Mouse (Mus musculus) hematopoietic stem cell, adult 5-6 weeks (primary cell): ENCODE measurements around the gene Tmprss13. TPM values are rescaled to one million over a fixed set of nuclear protein-coding genes. Genes with fewer than 3 reads are reported as not detected.
A peak's percentile ranks its signal among the peaks of the same experiment; 100 is the strongest.

ENCODE experiments used
- ATAC-seq, 2 experiments: fragments of 125-278 bp in 1 of 2; replicated peaks in 1 of 2; 2 replicates each; pipeline ENCODE4 v1.8.0; 2016 to 2017; ENCODE audit warnings: inconsistent platforms in 2 of 2, mild to moderate bottlenecking in 2 of 2, moderate number of reproducible peaks in 2 of 2, low read depth in 1 of 2, moderate TSS enrichment in 1 of 2; ENCODE audit not compliant: low FRiP score in 2 of 2, poor library complexity in 2 of 2, severe bottlenecking in 2 of 2, insufficient read depth in 1 of 2, low TSS enrichment in 1 of 2
- total RNA-seq: library from RNA; stranded (forward); fragments of 172-1452, 232-1000 nt; gene quantifications from 2 replicates; pipeline ENCODE4 v1.2.3, GENCODE M21; 2017

Gene Tmprss13
- total RNA-seq, 1 experiment from 2014 or later, result not detected

GRCm38 (mm10) chr9:45321465-45321864 is 2.6 kb downstream of the Tmprss13 start:
- ATAC-seq, result no peak

DNA sequence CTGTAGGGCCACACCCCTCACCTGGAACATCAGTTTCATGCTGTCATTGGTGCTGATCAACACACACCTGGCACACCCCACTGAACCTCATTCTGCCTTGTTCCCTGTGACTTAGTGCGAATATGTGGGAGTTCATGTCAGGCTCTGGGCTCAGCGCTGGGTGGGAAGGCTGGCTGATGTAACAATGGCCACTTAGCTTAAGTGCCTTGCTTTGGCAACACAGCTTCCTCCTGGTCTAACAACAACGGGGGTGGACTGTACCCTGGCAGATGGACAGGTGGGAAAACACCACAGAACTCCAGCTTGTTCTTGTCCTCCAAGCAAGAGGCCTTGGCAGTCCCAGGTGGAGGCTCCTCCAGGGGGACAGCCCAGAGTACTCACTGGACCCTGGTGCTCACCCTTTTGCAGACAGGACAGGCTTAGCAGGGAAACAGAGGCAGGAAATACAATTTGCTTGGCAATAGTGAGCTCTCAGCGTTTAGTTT is 3.1 kb downstream of the Tmprss13 start:
- no peak for ATAC-seq

DNA sequence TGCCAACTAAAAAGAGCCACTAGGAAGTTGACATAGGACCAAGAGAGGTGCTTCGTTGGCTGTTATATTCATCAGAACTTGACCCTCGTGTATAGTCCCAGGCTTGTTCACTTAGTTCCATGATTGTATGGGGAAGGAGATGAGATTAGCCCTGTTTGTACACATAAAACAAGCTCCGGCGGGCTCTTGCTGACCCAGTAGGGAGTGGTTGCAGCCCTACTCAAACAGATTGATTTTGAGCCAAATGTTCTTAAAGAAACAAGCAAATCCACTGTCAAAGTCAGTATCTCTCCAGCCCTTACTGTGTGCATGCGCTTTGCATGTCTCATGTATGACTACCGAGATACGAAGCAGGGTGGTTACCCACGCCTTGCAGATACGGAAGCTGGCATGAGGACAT is 7.5 kb downstream of the Tmprss13 start:
- ATAC-seq, result no peak

GRCm38 (mm10) chr9:45328263-45328662 is 9.4 kb downstream of the Tmprss13 start:
- no peak for ATAC-seq

DNA sequence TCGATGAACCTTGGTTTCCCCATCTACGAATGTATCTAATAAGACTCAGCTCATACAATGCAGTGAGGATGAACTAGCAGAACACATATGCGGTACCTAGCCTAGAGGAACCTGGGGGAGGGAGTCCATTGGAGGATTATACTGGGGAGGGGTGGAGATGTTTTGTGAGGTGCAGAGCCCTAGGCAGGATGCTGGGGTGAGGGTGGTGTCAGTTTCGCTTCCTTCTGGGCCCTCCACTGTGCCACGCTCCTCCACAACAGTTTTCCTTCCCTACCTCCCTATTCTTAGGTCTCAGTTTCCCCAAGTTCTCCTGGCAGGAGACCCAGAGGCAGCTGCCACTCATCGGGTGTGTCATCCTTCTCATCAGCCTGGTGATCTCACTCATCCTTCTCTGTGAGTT is 10.7 kb downstream of the Tmprss13 start:
- no peak for ATAC-seq

DNA sequence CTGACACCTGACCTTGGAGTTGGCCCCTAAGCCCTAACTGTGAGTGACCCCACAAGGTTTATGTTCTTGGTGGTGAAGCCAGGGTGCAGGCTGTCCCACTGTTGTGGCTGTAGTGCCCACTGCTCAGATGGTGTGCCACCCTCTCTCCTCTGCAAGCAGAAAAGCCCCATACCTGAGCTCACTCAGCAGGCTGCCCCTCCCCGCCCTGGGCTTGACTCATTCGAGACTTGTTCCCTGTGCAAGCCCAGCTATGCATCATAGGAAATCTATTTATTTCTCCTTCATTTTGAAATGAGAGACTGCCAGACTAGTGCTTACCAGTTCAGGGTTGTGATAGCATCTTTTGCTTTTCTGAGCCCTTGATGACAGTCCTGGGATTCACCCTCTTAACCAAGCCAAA is 18.5 kb downstream of the Tmprss13 start:
- ATAC-seq, result no peak

- no peak for ATAC-seq
Observed at GRCm38 (mm10) chr9:45343066-45343465, 24.2 kb downstream of the Tmprss13 start.

- ATAC-seq, result peak in 1 of 2 experiments; percentile 60; a peak in 1 of 4 replicates
Observed at GRCm38 (mm10) chr9:45345516-45345915, 26.6 kb downstream of the Tmprss13 start.

- ATAC-seq, result no peak
Observed at GRCm38 (mm10) chr9:45346276-45346675, 27.4 kb downstream of the Tmprss13 start.

DNA sequence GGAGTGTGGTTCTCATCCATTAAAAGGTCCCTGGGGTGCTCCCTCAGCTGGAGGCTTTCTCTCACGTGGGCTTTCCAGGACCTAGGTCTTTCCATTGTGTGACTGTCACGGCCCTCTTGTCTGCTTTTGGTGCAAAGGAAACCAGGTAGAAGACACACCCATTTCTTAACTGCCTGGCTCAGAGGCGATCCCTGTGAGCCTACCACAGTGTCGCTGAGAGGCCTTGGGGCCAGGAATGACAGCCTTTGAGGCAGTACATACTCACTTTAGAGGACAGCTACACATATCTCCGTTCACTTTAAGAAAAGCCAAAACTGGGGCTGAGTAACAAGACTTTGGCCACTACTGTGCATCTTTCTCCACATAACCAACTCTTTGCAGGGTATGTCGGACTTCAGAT is 29.7 kb downstream of the Tmprss13 start:
- no peak for ATAC-seq

DNA sequence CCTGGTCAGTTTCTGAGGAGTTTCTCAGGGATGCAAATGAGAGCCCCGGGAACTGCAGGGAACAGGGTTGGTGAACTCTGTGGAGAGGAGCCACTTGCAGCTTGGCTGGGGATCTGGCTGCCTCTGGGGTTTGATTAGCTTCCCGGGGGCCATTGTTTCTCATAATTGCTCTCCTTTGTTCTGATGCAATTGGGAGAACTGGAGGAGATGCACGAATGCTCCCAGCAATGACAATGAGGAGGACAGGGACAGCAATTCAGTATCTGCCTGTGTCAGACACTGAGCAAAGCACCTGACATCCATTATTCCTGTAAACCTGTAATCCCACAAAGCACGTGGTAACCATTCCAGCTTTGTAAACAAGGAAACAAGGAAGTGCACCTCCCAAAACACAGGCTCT is 30.3 kb downstream of the Tmprss13 start:
- ATAC-seq, result no peak

- ATAC-seq, result no peak
Observed at GRCm38 (mm10) chr9:45349851-45350250, 31.0 kb downstream of the Tmprss13 start.

GRCm38 (mm10) chr9:45355192-45355591 is 36.3 kb downstream of the Tmprss13 start:
- no peak for ATAC-seq

GRCm38 (mm10) chr9:45358356-45358755 is 39.5 kb downstream of the Tmprss13 start:
- no peak for ATAC-seq

DNA sequence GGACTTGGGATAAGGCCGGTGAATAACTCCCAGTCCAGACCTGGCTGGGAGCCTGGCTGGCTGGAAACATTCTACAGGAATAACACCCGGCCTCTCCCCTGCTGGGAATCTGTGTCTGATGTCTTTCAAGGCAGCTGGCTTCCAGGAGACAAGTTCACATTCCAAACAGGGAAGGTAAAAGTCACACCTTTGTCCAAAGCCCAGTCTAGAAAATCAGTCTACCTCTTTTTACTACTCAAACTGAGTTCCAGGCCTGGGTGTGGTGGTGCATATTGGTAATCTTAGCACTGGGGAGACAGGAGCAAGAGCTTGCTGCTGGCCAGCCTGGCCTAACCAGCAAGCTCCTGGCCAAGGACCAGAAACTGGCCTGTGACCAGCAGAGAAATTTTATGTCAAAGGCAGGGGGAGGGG is 43.2 kb downstream of the Tmprss13 start:
- ATAC-seq, result no peak

DNA sequence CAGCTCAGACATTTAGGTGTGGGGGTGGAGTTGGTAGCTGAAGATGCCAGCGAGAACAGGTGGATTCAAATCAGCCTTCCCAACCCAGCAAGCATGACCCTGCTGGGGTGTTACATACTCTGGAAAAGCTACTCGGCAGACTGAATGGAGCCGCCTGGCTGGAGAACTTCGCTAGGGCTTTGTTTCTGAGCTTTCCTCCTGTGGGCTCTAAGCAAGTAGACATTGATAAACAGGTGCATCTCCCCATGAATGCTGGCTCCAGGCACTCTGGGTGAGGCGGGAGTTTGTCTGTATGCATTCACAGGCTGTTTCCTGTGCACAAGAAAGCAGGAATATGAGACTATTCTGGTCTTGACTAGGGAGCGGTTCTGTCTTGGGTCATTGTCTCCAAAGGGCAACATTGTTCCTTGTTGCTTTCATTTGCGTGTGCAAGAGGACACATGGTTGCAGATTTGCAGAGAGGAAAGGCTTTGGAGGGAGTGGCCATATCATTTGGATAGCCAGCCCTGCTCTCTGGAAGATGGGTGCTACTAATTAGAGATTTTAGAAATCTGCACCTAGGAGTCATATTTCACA is 44.8 kb downstream of the Tmprss13 start:
- ATAC-seq, result no peak

GRCm38 (mm10) chr9:45367716-45368115 is 48.8 kb downstream of the Tmprss13 start:
- ATAC-seq, result no peak

- ATAC-seq, result no peak
Observed at GRCm38 (mm10) chr9:45368341-45368901, 49.5 kb downstream of the Tmprss13 start.

- ATAC-seq, result peak in 1 of 2 experiments; percentile 41; a peak in 1 of 4 replicates
Observed at GRCm38 (mm10) chr9:45370117-45370561, 51.2 kb downstream of the Tmprss13 start, which contains the start of gene Fxyd6. Fxyd6 (plus strand) TSS chr9:45370185.
